Mouse (Mus musculus) embryo, embryonic 11.5 days (tissue): ENCODE data around the gene Mybbp1a.
A peak's percentile ranks its signal among the peaks of the same experiment; 100 is the strongest.
"Not testable (repeated sequence)": the region's sequence is repeated elsewhere in the genome, so short reads cannot be mapped to it uniquely, and the experiment has no call there.

Experiments
- DNase-seq: peaks from one replicate; pipeline ENCODE4 v3.0.0-alpha.2; 2012; ENCODE audit warnings: low read depth, low spot score

Gene Mybbp1a

GRCm38 (mm10) chr11:72413016-72413415 is 28.1 kb upstream of the Mybbp1a start:
- no peak for DNase-seq

- no peak for DNase-seq
These were observed 27.5 kb upstream of the Mybbp1a start for GRCm38 (mm10) chr11:72413601-72414190.

GRCm38 (mm10) chr11:72415155-72415554 is 26.0 kb upstream of the Mybbp1a start:
- DNase-seq = no peak

- DNase-seq = no peak
These were observed 24.5 kb upstream of the Mybbp1a start for GRCm38 (mm10) chr11:72416666-72417065.

GRCm38 (mm10) chr11:72417376-72417775 is 23.8 kb upstream of the Mybbp1a start:
- DNase-seq = no peak

- no peak for DNase-seq
These were observed 22.9 kb upstream of the Mybbp1a start for GRCm38 (mm10) chr11:72418227-72418626.

- no peak for DNase-seq
These were observed 22.1 kb upstream of the Mybbp1a start for GRCm38 (mm10) chr11:72419006-72419405.

- DNase-seq = no peak
These were observed 20.6 kb upstream of the Mybbp1a start for GRCm38 (mm10) chr11:72420460-72421122.

- DNase-seq = no peak
These were observed 19.5 kb upstream of the Mybbp1a start for GRCm38 (mm10) chr11:72421518-72422278.

- no peak for DNase-seq
These were observed 17.5 kb upstream of the Mybbp1a start for GRCm38 (mm10) chr11:72423686-72424085.

GRCm38 (mm10) chr11:72425201-72425600 is 16.0 kb upstream of the Mybbp1a start:
- DNase-seq = no peak

GRCm38 (mm10) chr11:72426884-72427283 is 14.3 kb upstream of the Mybbp1a start:
- DNase-seq = no peak

GRCm38 (mm10) chr11:72428694-72429093 is 12.5 kb upstream of the Mybbp1a start:
- DNase-seq = peak; percentile 49

- peak; percentile 69 for DNase-seq
These were observed 11.9 kb upstream of the Mybbp1a start for GRCm38 (mm10) chr11:72429288-72429690.

- not testable (repeated sequence) for DNase-seq
These were observed 10.7 kb upstream of the Mybbp1a start for GRCm38 (mm10) chr11:72430311-72431068.

- DNase-seq = no peak
These were observed 6.0 kb upstream of the Mybbp1a start, which contains the start of gene Ggt6 for GRCm38 (mm10) chr11:72434963-72435693. TSS of gene Ggt6 (plus strand) at chr11:72435526.

- DNase-seq = no peak
These were observed 5.5 kb upstream of the Mybbp1a start for GRCm38 (mm10) chr11:72435694-72436045.

GRCm38 (mm10) chr11:72436271-72436670 is 4.9 kb upstream of the Mybbp1a start:
- DNase-seq = no peak

- DNase-seq = no peak
These were observed 4.2 kb upstream of the Mybbp1a start for GRCm38 (mm10) chr11:72436756-72437650.

- DNase-seq = no peak
These were observed 2.7 kb upstream of the Mybbp1a start for GRCm38 (mm10) chr11:72438411-72438810.
